Mouse (Mus musculus) neural tube, embryonic 14.5 days (tissue): Measurements from ENCODE around the gene Aox3. TPM values are rescaled to one million over a fixed set of nuclear protein-coding genes. Genes with fewer than 3 reads are reported as not detected.

Experiments
- ATAC-seq: fragments of 200-750 bp; cut with Nextera tagmentation; 2 replicates; pipeline ENCODE4 v1.8.0; 2017; ENCODE audit warnings: low read depth, mild to moderate bottlenecking, moderate TSS enrichment, moderate library complexity
- H3K27ac ChIP-seq: fragments of 300-500 bp; sonication (generic); 2 replicates; pipeline ENCODE4 v1.5.1; 2014; ENCODE audit warnings: low read depth, mild to moderate bottlenecking, control low read depth, low read length, moderate library complexity, mixed read lengths
- H3K27me3 ChIP-seq: fragments of 300-500 bp; sonication (generic); 2 replicates; pipeline ENCODE4 v1.6.1; 2014; ENCODE audit warnings: low read length; ENCODE audit not compliant: control insufficient read depth, insufficient read depth
- H3K36me3 ChIP-seq: fragments of 300-500 bp; sonication (generic); 2 replicates; pipeline ENCODE4 v1.6.1; 2014; ENCODE audit warnings: low read length, mixed read lengths; ENCODE audit not compliant: control insufficient read depth, insufficient read depth
- H3K4me1 ChIP-seq: fragments of 300-500 bp; sonication (generic); 2 replicates; pipeline ENCODE4 v1.6.1; 2014; ENCODE audit warnings: low read length; ENCODE audit not compliant: control insufficient read depth, insufficient read depth
- H3K4me2 ChIP-seq: fragments of 300-500 bp; sonication (generic); 2 replicates; pipeline ENCODE4 v1.6.1; 2014; ENCODE audit warnings: mild to moderate bottlenecking, low read depth, low read length, control low read depth
- H3K4me3 ChIP-seq: fragments of 300-500 bp; sonication (generic); 2 replicates; pipeline ENCODE4 v1.5.1; 2014; ENCODE audit warnings: low read depth, low read length, control low read depth, mixed read lengths
- H3K9ac ChIP-seq: fragments of 300-500 bp; sonication (generic); replicated peaks from 2 replicates; pipeline ENCODE4 v1.6.1; 2014; ENCODE audit warnings: low read depth, mild to moderate bottlenecking, control low read depth, low read length, mixed read lengths
- H3K9me3 ChIP-seq: fragments of 300-500 bp; sonication (generic); 2 replicates; pipeline ENCODE4 v1.6.1; 2016; ENCODE audit warnings: low read length; ENCODE audit not compliant: control insufficient read depth
- WGBS: fragments of 180-500 bp; shearing (Covaris S2); extraction: QIAGEN DNeasy Blood & Tissue Kit; methylation state at CpG from one replicate; pipeline ENCODE4 v1.1.7; 2014; 5-methylcytosine and 5-hydroxymethylcytosine counted together
- polyA plus RNA-seq: library from polyadenylated mRNA; unstranded; fragments of >200 nt; fragmentation: Nextera tagmentation; extraction: Ambion mirVana; gene quantifications from 2 replicates; pipeline ENCODE4 v1.2.1, GENCODE M21; 2014

The Aox3 gene
- polyA plus RNA-seq, 1 experiment from 2014 or later, result 0.13 TPM

GRCm38 (mm10) chr1:58091992-58092560 lies 20.9 kb upstream of the Aox3 start:
- no peak for ATAC-seq
- Histone ChIP-seq H3K27me3 (no peaks in the 10 kb centered on the region), H3K9me3 (no peaks in the 10 kb centered on the region)

GRCm38 (mm10) chr1:58097338-58097737 lies 15.6 kb upstream of the Aox3 start:
- Histone ChIP-seq H3K27me3 (no peaks in the 10 kb centered on the region), H3K27ac (no peak overlapping the region), H3K36me3 (no peaks in the 10 kb centered on the region), H3K9ac (no peak overlapping the region), H3K4me3 (no peak overlapping the region), H3K4me1 (no peaks in the 10 kb centered on the region), H3K4me2 (no peak overlapping the region), H3K9me3 (no peaks in the 10 kb centered on the region)
- WGBS, result 94% methylated on average over 6 of the region's 6 CpGs
- ATAC-seq, result no peak

More at GRCm38 (mm10) chr1:58091992-58092560, 20.9 kb upstream of the Aox3 start:
- no peaks in the 10 kb centered on the region for H3K36me3 ChIP-seq
- no peak overlapping the region for H3K4me3 ChIP-seq
- no peaks in the 10 kb centered on the region for H3K4me1 ChIP-seq
- H3K4me2 ChIP-seq, result no peak overlapping the region
- WGBS, result 75% methylated on average over 2 of the region's 2 CpGs
- H3K9ac ChIP-seq, result no peak overlapping the region
- no peak overlapping the region for H3K27ac ChIP-seq

- no peak overlapping the region for H3K4me2 ChIP-seq
- H3K27ac ChIP-seq, result no peak overlapping the region
- H3K36me3 ChIP-seq, result no peaks in the 10 kb centered on the region
- no peaks in the 10 kb centered on the region for H3K9me3 ChIP-seq
- H3K4me3 ChIP-seq, result no peak overlapping the region
- no peak overlapping the region for H3K9ac ChIP-seq
- no peaks in the 10 kb centered on the region for H3K27me3 ChIP-seq
- ATAC-seq, result no peak
- H3K4me1 ChIP-seq, result no peaks in the 10 kb centered on the region
These were observed 13.8 kb upstream of the Aox3 start for GRCm38 (mm10) chr1:58099119-58099518.

GRCm38 (mm10) chr1:58101531-58102146 lies 11.3 kb upstream of the Aox3 start:
- 79% methylated on average over 2 of the region's 2 CpGs for WGBS

GRCm38 (mm10) chr1:58102494-58102893 lies 10.4 kb upstream of the Aox3 start:
- H3K27me3 ChIP-seq, result no peaks in the 10 kb centered on the region
- H3K9me3 ChIP-seq, result no peaks in the 10 kb centered on the region
- H3K4me2 ChIP-seq, result no peak overlapping the region
- no peak overlapping the region for H3K9ac ChIP-seq
- ATAC-seq, result no peak
- H3K4me1 ChIP-seq, result no peaks in the 10 kb centered on the region
- H3K4me3 ChIP-seq, result no peak overlapping the region
- no peaks in the 10 kb centered on the region for H3K36me3 ChIP-seq
- WGBS, result 91% methylated on average over 7 of the region's 7 CpGs
- H3K27ac ChIP-seq, result no peak overlapping the region

More at GRCm38 (mm10) chr1:58101531-58102146, 11.3 kb upstream of the Aox3 start:
- H3K4me2 ChIP-seq, result no peak overlapping the region
- no peaks in the 10 kb centered on the region for H3K27me3 ChIP-seq
- H3K9me3 ChIP-seq, result no peaks in the 10 kb centered on the region
- H3K9ac ChIP-seq, result no peak overlapping the region
- no peaks in the 10 kb centered on the region for H3K4me1 ChIP-seq
- no peak for ATAC-seq
- H3K36me3 ChIP-seq, result no peaks in the 10 kb centered on the region
- no peak overlapping the region for H3K4me3 ChIP-seq
- no peak overlapping the region for H3K27ac ChIP-seq

- Histone ChIP-seq H3K4me1 (no peaks in the 10 kb centered on the region), H3K4me3 (no peak overlapping the region), H3K27me3 (no peaks in the 10 kb centered on the region), H3K9me3 (no peaks in the 10 kb centered on the region), H3K9ac (no peak overlapping the region), H3K36me3 (no peaks in the 10 kb centered on the region), H3K4me2 (no peak overlapping the region), H3K27ac (no peak overlapping the region)
- 87% methylated on average over 6 of the region's 6 CpGs for WGBS
- ATAC-seq, result no peak
These were observed 7.2 kb upstream of the Aox3 start for GRCm38 (mm10) chr1:58105685-58106084.

GRCm38 (mm10) chr1:58107066-58107465 lies 5.9 kb upstream of the Aox3 start:
- H3K27ac ChIP-seq, result no peak overlapping the region
- H3K36me3 ChIP-seq, result no peaks in the 10 kb centered on the region
- H3K9me3 ChIP-seq, result no peaks in the 10 kb centered on the region
- no peak overlapping the region for H3K9ac ChIP-seq
- no peak overlapping the region for H3K4me2 ChIP-seq
- H3K4me1 ChIP-seq, result no peaks in the 10 kb centered on the region
- no peaks in the 10 kb centered on the region for H3K27me3 ChIP-seq
- WGBS, result 74% methylated on average over 2 of the region's 2 CpGs
- no peak overlapping the region for H3K4me3 ChIP-seq
- no peak for ATAC-seq

GRCm38 (mm10) chr1:58110241-58110640 lies 2.7 kb upstream of the Aox3 start:
- WGBS, result 89% methylated on average over 5 of the region's 5 CpGs
- Histone ChIP-seq H3K27me3 (no peaks in the 10 kb centered on the region), H3K27ac (no peak overlapping the region), H3K4me3 (no peak overlapping the region), H3K9ac (no peak overlapping the region), H3K36me3 (no peaks in the 10 kb centered on the region), H3K9me3 (no peaks in the 10 kb centered on the region), H3K4me2 (no peak overlapping the region), H3K4me1 (no peaks in the 10 kb centered on the region)
- ATAC-seq, result no peak

- Histone ChIP-seq H3K27ac (no peak overlapping the region), H3K27me3 (no peaks in the 10 kb centered on the region), H3K9ac (no peak overlapping the region), H3K4me2 (no peak overlapping the region), H3K4me3 (no peak overlapping the region), H3K36me3 (no peaks in the 10 kb centered on the region), H3K9me3 (no peaks in the 10 kb centered on the region), H3K4me1 (no peaks in the 10 kb centered on the region)
- 88% methylated on average over 4 of the region's 4 CpGs for WGBS
- ATAC-seq, result no peak
These were observed 1.6 kb upstream of the Aox3 start for GRCm38 (mm10) chr1:58111315-58111714.
